Mouse (Mus musculus): Measurements from ENCODE around the gene Cfap43. TPM values are rescaled to one million over a fixed set of nuclear protein-coding genes. Genes with fewer than 3 reads are reported as not detected.
A peak's percentile ranks its signal among the peaks of the same experiment; 100 is the strongest.

Cfap43 gene
- total and polyA plus RNA-seq, 3 experiments, result 3.2 to 12.7 (median 11.7) TPM

- no peaks in the 10 kb centered on the region for H3K9me3 ChIP-seq (replicated peaks; ENCODE audit: low read length)
- 0 out of 4 replicates have a peak, but pooled peaks cover 0 to 2% of the 10 kb centered on the region in 2 experiments for H3K4me1 ChIP-seq (ENCODE audit: control insufficient read depth in 1 of 2, insufficient read depth in 2 of 2)
- H3K27ac ChIP-seq (ENCODE audit: insufficient read depth, low read depth), result no peak overlapping the region
- TF ChIP-seq POLR2A (IDR thresholded peaks at IDR 0.05; ENCODE audit: low read depth, low read length), result peak; percentile 26; the same call in 1 of the 2 replicates
- no peak for TF ChIP-seq KAT2A (IDR thresholded peaks at IDR 0.05; ENCODE audit: insufficient replicate concordance, low read length)
- H3K9ac ChIP-seq (ENCODE audit: insufficient read depth, low read depth), result no peak overlapping the region
- dilution Hi-C loops (cut with MboI; ENCODE audit: extremely low pct_ligation_motif_present, extremely low pct_unique_long_range_greater_than_20kb, low sequenced_read_pairs) (no loop called here), in situ Hi-C loops (cut with MboI; ENCODE audit: low pct_ligation_motif_present, low pct_unique_long_range_greater_than_20kb, low sequenced_read_pairs) (no loop called here)
- no peaks in the 10 kb centered on the region for H3K79me2 ChIP-seq (replicated peaks; ENCODE audit: control insufficient read depth, extremely low read depth, insufficient read depth, poor library complexity, severe bottlenecking)
- DNase-seq (ENCODE audit: extremely low read depth), result no peak
- H3K36me3 ChIP-seq (replicated peaks in 1 of 2; ENCODE audit: control insufficient read depth in 1 of 2, insufficient read depth in 1 of 2, low read length in 1 of 2), result no peaks in the 10 kb centered on the region
- no peaks in the 10 kb centered on the region for H3K27me3 ChIP-seq (replicated peaks)
- no peak overlapping the region for H3K4me3 ChIP-seq (replicated peaks in 1 of 3; ENCODE audit: low read depth in 2 of 3, low read length in 2 of 3, poor library complexity in 1 of 3)
- peak overlapping the region; percentile 25; the same call in 1 of the 2 replicates for H3K4me2 ChIP-seq (ENCODE audit: insufficient read depth, low read depth, poor library complexity, severe bottlenecking)
These were observed 164.2 kb downstream of the Cfap43 start for GRCm38 (mm10) chr19:47754931-47755330.

- no peaks in the 10 kb centered on the region for H3K36me3 ChIP-seq (replicated peaks in 1 of 2; ENCODE audit: control insufficient read depth in 1 of 2, insufficient read depth in 1 of 2, low read length in 1 of 2)
- H3K9me3 ChIP-seq (replicated peaks; ENCODE audit: low read length), result no peaks in the 10 kb centered on the region
- H3K27ac ChIP-seq (ENCODE audit: insufficient read depth, low read depth), result no peak overlapping the region
- TF ChIP-seq JUND (conservative IDR thresholded peaks at IDR 0.05; ENCODE audit: low read depth, low read length) (no peak), SMC3 (IDR thresholded peaks at IDR 0.05; ENCODE audit: low read depth, low read length) (no peak), NELFE (IDR thresholded peaks at IDR 0.05; ENCODE audit: low read depth, low read length) (no peak), SIN3A (IDR thresholded peaks at IDR 0.05; ENCODE audit: low read length) (no peak), RCOR1 (conservative IDR thresholded peaks at IDR 0.05; ENCODE audit: low read depth, low read length) (no peak), ETS1 (conservative IDR thresholded peaks at IDR 0.05; ENCODE audit: low read depth, low read length) (no peak), GABPA (IDR thresholded peaks at IDR 0.05; ENCODE audit: insufficient replicate concordance, low read depth, low read length) (no peak), ZMIZ1 (IDR thresholded peaks at IDR 0.05; ENCODE audit: low read depth, low read length) (no peak), POLR2A (IDR thresholded peaks at IDR 0.05; ENCODE audit: low read depth, low read length) (no peak), USF2 (conservative IDR thresholded peaks at IDR 0.05; ENCODE audit: low read depth, low read length) (no peak)
- H3K27me3 ChIP-seq (replicated peaks), result no peaks in the 10 kb centered on the region
- dilution Hi-C loops (cut with MboI; ENCODE audit: extremely low pct_ligation_motif_present, extremely low pct_unique_long_range_greater_than_20kb, low sequenced_read_pairs), result no loop called here
- no peak overlapping the region for H3K9ac ChIP-seq (ENCODE audit: insufficient read depth, low read depth)
- no peaks in the 10 kb centered on the region for H3K79me2 ChIP-seq (replicated peaks; ENCODE audit: control insufficient read depth, extremely low read depth, insufficient read depth, poor library complexity, severe bottlenecking)
- no peak overlapping the region for H3K4me3 ChIP-seq (replicated peaks in 1 of 3; ENCODE audit: low read depth in 2 of 3, low read length in 2 of 3, poor library complexity in 1 of 3)
- H3K4me2 ChIP-seq (ENCODE audit: insufficient read depth, low read depth, poor library complexity, severe bottlenecking), result no peak overlapping the region
- H3K4me1 ChIP-seq (ENCODE audit: control insufficient read depth in 1 of 2, insufficient read depth in 2 of 2), result peaks cover under 1 to 2% of the 10 kb centered on the region in 2 experiments; a peak in 1 of 4 replicates
- in situ Hi-C loops (cut with MboI; ENCODE audit: low pct_ligation_motif_present, low pct_unique_long_range_greater_than_20kb, low sequenced_read_pairs), result no loop called here
- DNase-seq (ENCODE audit: extremely low read depth), result no peak
These were observed 165.2 kb downstream of the Cfap43 start for GRCm38 (mm10) chr19:47753921-47754320.

- Histone ChIP-seq H3K4me1 (ENCODE audit: control insufficient read depth in 1 of 2, insufficient read depth in 2 of 2) (peaks cover 2 to 7% of the 10 kb centered on the region in 2 experiments; a peak in 2 of 4 replicates), H3K4me2 (ENCODE audit: insufficient read depth, low read depth, poor library complexity, severe bottlenecking) (no peak overlapping the region), H3K79me2 (replicated peaks; ENCODE audit: control insufficient read depth, extremely low read depth, insufficient read depth, poor library complexity, severe bottlenecking) (no peaks in the 10 kb centered on the region), H3K27me3 (replicated peaks) (no peaks in the 10 kb centered on the region), H3K9ac (ENCODE audit: insufficient read depth, low read depth) (no peak overlapping the region), H3K27ac (ENCODE audit: insufficient read depth, low read depth) (no peak overlapping the region), H3K36me3 (replicated peaks in 1 of 2; ENCODE audit: control insufficient read depth in 1 of 2, insufficient read depth in 1 of 2, low read length in 1 of 2) (no peaks in the 10 kb centered on the region), H3K4me3 (replicated peaks in 1 of 3; ENCODE audit: low read depth in 2 of 3, low read length in 2 of 3, poor library complexity in 1 of 3) (no peak overlapping the region), H3K9me3 (replicated peaks; ENCODE audit: low read length) (no peaks in the 10 kb centered on the region)
- no peak for TF ChIP-seq RCOR1 (conservative IDR thresholded peaks at IDR 0.05; ENCODE audit: low read depth, low read length)
- TF ChIP-seq GABPA (IDR thresholded peaks at IDR 0.05; ENCODE audit: insufficient replicate concordance, low read depth, low read length), result no peak
- TF ChIP-seq TCF12 (IDR thresholded peaks at IDR 0.05; ENCODE audit: low read depth, low read length), result no peak
- TF ChIP-seq RAD21 (IDR thresholded peaks at IDR 0.05; ENCODE audit: low read depth, low read length), result no peak
- TF ChIP-seq ZC3H11A (IDR thresholded peaks at IDR 0.05; ENCODE audit: low read depth, low read length), result no peak
- no peak for TF ChIP-seq MXI1 (IDR thresholded peaks at IDR 0.05; ENCODE audit: low read depth, low read length)
- no peak for TF ChIP-seq CHD1 (IDR thresholded peaks at IDR 0.05; ENCODE audit: low read depth, low read length)
- TF ChIP-seq KAT2A (IDR thresholded peaks at IDR 0.05; ENCODE audit: insufficient replicate concordance, low read length), result no peak
- DNase-seq (ENCODE audit: extremely low read depth), result no peak
- in situ Hi-C loops (cut with MboI; ENCODE audit: low pct_ligation_motif_present, low pct_unique_long_range_greater_than_20kb, low sequenced_read_pairs) (no loop called here), dilution Hi-C loops (cut with MboI; ENCODE audit: extremely low pct_ligation_motif_present, extremely low pct_unique_long_range_greater_than_20kb, low sequenced_read_pairs) (no loop called here)
These were observed 166.6 kb downstream of the Cfap43 start for GRCm38 (mm10) chr19:47752456-47752855.
